Mouse (Mus musculus): ENCODE data around the gene Ppm1j. TPM values are rescaled to one million over a fixed set of nuclear protein-coding genes. Genes with fewer than 3 reads are reported as not detected.
"Not testable (repeated sequence)": the region's sequence is repeated elsewhere in the genome, so short reads cannot be mapped to it uniquely, and the experiment has no call there.

The Ppm1j gene
- 0.66 and 0.86 TPM in 2 replicates for polyA plus RNA-seq (2016; fragmentation: Nextera tagmentation; extraction: Ambion mirVana)

DNA sequence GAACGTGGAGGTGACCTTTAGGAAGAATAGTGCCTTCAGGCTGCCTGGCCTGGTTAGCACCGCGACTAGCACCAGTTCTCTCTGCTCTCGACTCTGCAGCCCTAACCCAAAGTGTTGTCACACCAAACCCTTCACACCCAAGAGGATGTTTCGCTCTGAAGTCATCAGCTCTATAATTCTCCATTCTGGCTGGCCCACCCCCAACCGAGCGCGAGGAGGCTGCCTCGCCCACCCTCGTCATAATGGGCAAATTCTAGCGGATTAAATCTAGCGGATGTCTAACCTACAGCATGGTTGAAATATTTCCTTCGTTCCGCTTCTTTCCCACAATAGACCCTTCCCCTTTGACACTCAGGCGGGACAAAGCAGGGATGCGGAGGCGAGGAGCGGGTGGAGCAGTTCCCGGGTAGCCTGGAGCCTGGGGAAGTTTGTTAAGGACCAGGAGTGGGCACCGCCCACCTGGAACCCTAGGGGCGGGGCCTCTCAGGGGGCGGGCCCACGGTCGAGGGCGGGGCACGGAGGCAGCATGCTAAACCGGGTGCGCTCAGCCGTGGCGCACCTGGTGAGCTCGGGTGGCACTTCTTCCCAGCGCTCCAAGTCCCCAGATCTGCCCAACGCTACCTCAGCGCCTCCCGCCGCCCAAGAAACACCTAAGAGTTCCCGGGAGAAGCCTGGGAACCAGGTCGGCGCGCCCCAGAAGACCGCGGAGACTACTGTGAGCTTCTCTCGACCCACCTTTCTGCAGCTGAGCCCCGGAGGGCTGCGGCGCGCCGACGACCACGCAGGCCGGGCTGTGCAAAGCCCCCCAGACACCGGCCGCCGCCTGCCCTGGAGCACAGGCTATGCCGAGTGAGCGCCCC lies at the start of gene Ppm1j:
TSS of gene Ppm1j (plus strand) at position 496 of the 860 bp plus-strand sequence.
- Histone ChIP-seq H3K36me3 (no peaks in the 10 kb centered on the region), H3K27me3 (peaks cover 100% of the 10 kb centered on the region), H3K4me1 (peaks cover 20% of the 10 kb centered on the region), H3K4me2 (replicated peaks) (peak within 1 kb of the TSS; percentile 76), H3K27ac (replicated peaks) (no peak within 1 kb of the TSS), H3K9ac (replicated peaks) (peak within 1 kb of the TSS; percentile 47), H3K4me3 (peak within 1 kb of the TSS; percentile 45), H3K9me3 (no peaks in the 10 kb centered on the region)
- under 1% methylated on average over 56 of the region's 56 CpGs for WGBS
- ATAC-seq (ENCODE audit: low FRiP score, low read depth), result peak; percentile 69

DNA sequence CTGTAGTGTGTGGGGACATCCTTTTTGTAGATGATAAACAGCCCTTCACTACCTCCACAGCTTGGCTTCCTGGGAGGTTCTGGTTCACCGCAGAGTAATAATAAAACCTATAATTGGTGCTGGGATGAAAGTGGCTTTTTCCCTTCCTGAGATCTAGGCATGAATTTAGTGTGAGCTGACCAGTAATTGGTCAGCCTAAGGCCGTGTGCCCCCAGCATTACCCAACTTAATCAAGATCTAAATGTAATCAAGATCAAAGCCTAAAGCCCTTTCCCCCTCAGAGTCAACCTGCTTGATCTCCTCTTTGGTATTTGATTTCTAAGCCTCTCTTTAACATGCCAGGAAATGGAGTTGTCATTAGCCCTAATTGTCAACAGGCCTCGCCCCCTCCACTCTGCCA lies 47.9 kb upstream of the Ppm1j start:
- no peak overlapping the region for H3K4me3 ChIP-seq
- ATAC-seq (ENCODE audit: low FRiP score, low read depth), result no peak
- no peak overlapping the region for H3K4me2 ChIP-seq (replicated peaks)
- no peaks in the 10 kb centered on the region for H3K36me3 ChIP-seq
- WGBS, result 65% methylated on average over 3 of the region's 3 CpGs
- no peak overlapping the region for H3K9ac ChIP-seq (replicated peaks)
- no peaks in the 10 kb centered on the region for H3K4me1 ChIP-seq
- no peaks in the 10 kb centered on the region for H3K9me3 ChIP-seq
- H3K27me3 ChIP-seq, result no peaks in the 10 kb centered on the region
- H3K27ac ChIP-seq (replicated peaks), result no peak overlapping the region

DNA sequence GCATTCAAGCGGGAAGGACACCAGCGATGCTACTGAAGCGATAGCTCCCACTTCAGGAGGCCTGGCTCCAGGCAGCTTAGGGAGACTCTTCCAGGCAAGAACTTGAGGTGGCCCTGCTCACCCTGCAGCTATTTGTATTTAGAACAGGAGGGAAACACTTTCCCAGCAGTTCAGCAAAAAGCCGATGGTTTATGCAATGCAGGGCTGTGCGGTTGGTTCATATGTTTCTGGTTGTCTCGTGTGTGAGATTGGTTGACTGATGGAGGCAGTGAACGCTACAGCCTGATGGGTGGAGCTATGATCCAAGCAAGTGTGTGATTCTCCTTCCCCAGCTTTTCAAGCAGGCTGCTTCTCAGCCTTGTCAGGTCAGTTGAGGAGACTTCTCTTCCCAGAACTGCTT lies 46.2 kb upstream of the Ppm1j start:
- Histone ChIP-seq H3K27ac (replicated peaks) (no peak overlapping the region), H3K9ac (replicated peaks) (no peak overlapping the region), H3K9me3 (no peaks in the 10 kb centered on the region), H3K27me3 (no peaks in the 10 kb centered on the region), H3K4me3 (no peak overlapping the region), H3K4me2 (replicated peaks) (no peak overlapping the region), H3K4me1 (no peaks in the 10 kb centered on the region), H3K36me3 (no peaks in the 10 kb centered on the region)
- 66% methylated on average over 7 of the region's 7 CpGs for WGBS
- ATAC-seq (ENCODE audit: low FRiP score, low read depth), result no peak

DNA sequence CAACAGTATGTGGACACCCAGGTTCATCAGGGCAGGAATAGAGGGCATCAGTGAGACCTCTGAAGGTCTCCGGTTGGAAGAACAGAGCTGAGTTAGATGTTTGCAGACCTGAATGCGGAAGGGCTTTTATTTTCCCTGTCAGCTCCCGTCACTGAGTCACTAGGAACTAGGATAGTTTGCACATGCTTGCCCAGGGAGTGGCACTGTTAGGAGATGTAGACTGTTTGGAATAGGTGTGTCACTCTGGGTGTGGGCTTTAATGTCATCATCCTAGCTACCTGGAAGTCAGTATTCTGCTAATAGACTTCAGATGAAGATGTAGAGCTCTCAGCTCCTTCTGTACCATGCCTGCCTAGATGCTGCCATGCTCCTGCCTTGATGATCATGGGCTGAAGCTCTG lies 38.9 kb upstream of the Ppm1j start:
- Histone ChIP-seq H3K27ac (replicated peaks) (no peak overlapping the region), H3K9ac (replicated peaks) (no peak overlapping the region), H3K4me1 (no peaks in the 10 kb centered on the region), H3K36me3 (no peaks in the 10 kb centered on the region), H3K4me3 (no peak overlapping the region), H3K27me3 (no peaks in the 10 kb centered on the region), H3K9me3 (no peaks in the 10 kb centered on the region), H3K4me2 (replicated peaks) (no peak overlapping the region)
- 91% methylated on average over 3 of the region's 3 CpGs for WGBS
- no peak for ATAC-seq (ENCODE audit: low FRiP score, low read depth)

DNA sequence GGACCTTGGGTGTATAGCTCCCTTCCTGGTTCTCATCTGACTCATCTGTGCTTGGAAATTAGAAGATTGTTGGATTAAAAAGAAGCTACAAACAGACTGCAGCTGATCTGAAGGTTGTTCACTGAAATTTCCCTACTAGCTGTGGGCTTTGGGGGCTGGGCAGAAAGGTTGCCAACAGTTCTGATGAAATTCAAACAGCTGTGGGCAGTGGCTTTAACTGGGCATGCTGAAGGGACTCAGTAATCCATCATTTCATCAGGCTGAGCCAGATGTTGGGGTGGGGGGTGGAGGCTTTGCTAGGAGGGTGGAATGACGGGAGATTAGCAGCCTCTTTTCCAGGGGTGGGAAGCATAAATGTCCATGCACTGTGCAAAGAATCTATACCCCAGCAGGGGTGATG lies 37.7 kb upstream of the Ppm1j start:
- Histone ChIP-seq H3K9ac (replicated peaks) (no peak overlapping the region), H3K4me2 (replicated peaks) (no peak overlapping the region), H3K27ac (replicated peaks) (no peak overlapping the region), H3K4me3 (no peak overlapping the region), H3K9me3 (no peaks in the 10 kb centered on the region), H3K27me3 (no peaks in the 10 kb centered on the region), H3K4me1 (no peaks in the 10 kb centered on the region), H3K36me3 (no peaks in the 10 kb centered on the region)
- 32% methylated on average over 1 of the region's 1 CpGs for WGBS
- ATAC-seq (ENCODE audit: low FRiP score, low read depth), result no peak

- Histone ChIP-seq H3K9ac (replicated peaks) (no peak overlapping the region), H3K27me3 (no peaks in the 10 kb centered on the region), H3K4me3 (no peak overlapping the region), H3K4me2 (replicated peaks) (no peak overlapping the region), H3K4me1 (no peaks in the 10 kb centered on the region), H3K9me3 (no peaks in the 10 kb centered on the region), H3K36me3 (no peaks in the 10 kb centered on the region), H3K27ac (replicated peaks) (no peak overlapping the region)
- ATAC-seq (ENCODE audit: low FRiP score, low read depth), result no peak
- WGBS, result 87% methylated on average over 1 of the region's 1 CpGs
Observed at GRCm38 (mm10) chr3:104743864-104744263, 37.0 kb upstream of the Ppm1j start.

DNA sequence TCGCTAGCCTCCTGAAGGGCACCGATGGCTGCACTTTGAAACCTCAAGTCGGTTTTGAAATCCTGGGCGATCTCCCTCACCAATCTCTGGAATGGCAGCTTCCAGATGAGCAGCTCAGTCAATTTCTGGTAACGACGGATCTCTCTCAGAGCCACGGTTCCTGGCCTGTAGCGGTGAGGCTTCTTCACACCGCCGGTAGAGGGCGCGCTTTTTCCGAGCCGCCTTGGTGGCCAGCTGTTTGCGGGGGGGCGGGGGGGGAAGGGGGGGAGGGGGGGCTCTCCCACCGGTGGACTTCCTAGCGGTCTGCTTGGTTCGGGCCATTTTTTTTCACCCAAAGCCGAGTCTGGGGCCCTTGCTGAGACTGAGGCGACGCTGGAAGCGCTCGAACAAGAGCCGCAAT lies 28.0 kb upstream of the Ppm1j start:
- H3K4me2 ChIP-seq (replicated peaks), result 0 out of 2 replicates have a peak overlapping the region, but pooled peaks have one; percentile 23
- H3K4me3 ChIP-seq; H3K9ac ChIP-seq (replicated peaks); H3K27ac ChIP-seq (replicated peaks); ATAC-seq (ENCODE audit: low FRiP score, low read depth); H3K36me3 ChIP-seq; H3K4me1 ChIP-seq; H3K9me3 ChIP-seq: not testable (repeated sequence)
- peaks cover 12% of the 10 kb centered on the region for H3K27me3 ChIP-seq
- WGBS, result 20% methylated on average over 17 of the region's 25 CpGs

- no peaks in the 10 kb centered on the region for H3K4me1 ChIP-seq
- no peak overlapping the region for H3K27ac ChIP-seq (replicated peaks)
- H3K4me3 ChIP-seq, result peak overlapping the region; percentile 39
- peaks cover 36% of the 10 kb centered on the region for H3K27me3 ChIP-seq
- H3K9ac ChIP-seq (replicated peaks), result no peak overlapping the region; the same call in 1 of the 2 replicates
- H3K36me3 ChIP-seq, result no peaks in the 10 kb centered on the region
- H3K4me2 ChIP-seq (replicated peaks), result peak overlapping the region; percentile 65
- no peaks in the 10 kb centered on the region for H3K9me3 ChIP-seq
- 1% methylated on average over 27 of the region's 27 CpGs for WGBS
- ATAC-seq (ENCODE audit: low FRiP score, low read depth), result peak; percentile 86
Observed at GRCm38 (mm10) chr3:104758406-104758805, 22.4 kb upstream of the Ppm1j start.

DNA sequence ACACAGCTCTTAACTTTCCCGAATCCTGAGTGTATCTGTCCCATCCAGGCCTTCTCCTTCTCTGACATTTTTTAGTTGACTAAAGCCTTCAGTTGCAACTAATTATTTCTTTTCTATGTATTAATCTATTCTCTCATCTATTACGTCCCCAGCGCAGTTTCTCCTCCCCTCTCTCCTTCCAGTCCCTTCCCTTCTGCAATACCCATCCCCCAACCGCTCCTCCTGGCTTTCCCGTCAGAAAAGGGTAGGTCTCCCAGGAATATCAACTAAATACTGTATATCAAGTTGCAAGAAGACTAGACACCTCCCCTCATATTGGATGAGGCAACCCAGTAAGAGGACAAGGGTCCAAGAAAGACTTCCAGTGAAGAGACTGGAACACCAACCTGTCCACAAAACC lies 22.0 kb upstream of the Ppm1j start:
- 12% methylated on average over 5 of the region's 5 CpGs for WGBS
- ATAC-seq (ENCODE audit: low FRiP score, low read depth), result no peak
- Histone ChIP-seq H3K4me3 (peak overlapping the region; percentile 39), H3K36me3 (no peaks in the 10 kb centered on the region), H3K27ac (replicated peaks) (no peak overlapping the region), H3K9ac (replicated peaks) (no peak overlapping the region; the same call in 1 of the 2 replicates), H3K4me2 (replicated peaks) (peak overlapping the region; percentile 65), H3K9me3 (no peaks in the 10 kb centered on the region), H3K4me1 (no peaks in the 10 kb centered on the region), H3K27me3 (peaks cover 36% of the 10 kb centered on the region)

DNA sequence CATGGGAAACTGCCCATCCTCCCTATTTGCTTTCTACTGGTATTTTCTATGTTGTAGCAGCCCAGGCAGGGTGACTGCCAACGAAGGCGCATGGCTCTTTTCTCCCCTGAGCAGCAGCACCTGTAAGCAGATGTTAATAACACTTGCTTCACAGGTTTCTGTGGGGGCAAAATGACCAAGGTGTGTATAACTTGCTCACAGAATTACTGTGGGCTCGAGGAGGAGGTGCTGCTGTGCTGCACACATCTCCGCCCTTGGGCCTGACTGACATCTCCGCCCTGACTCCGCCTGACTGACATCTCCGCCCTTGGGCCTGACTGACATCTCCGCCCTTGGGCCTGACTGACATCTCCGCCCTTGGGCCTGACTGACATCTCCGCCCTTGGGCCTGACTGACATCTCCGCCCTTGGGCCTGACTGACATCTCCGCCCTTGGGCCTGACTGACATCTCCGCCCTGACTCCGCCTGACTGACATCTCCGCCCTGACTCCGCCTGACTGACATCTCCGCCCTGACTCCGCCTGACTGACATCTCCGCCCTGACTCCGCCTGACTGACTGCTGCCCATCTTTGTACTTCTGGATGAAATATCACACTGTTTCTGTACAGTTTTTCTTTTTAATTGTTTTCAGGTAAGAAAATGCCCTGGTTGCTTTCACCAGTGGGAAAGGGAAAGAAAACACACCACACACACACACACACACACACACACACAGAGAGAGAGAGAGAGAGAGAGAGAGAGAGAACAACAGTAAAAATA lies 18.6 kb upstream of the Ppm1j start:
- not testable (repeated sequence) for H3K4me3 ChIP-seq; H3K4me1 ChIP-seq; ATAC-seq (ENCODE audit: low FRiP score, low read depth); H3K9me3 ChIP-seq; H3K4me2 ChIP-seq (replicated peaks); H3K9ac ChIP-seq (replicated peaks); H3K27ac ChIP-seq (replicated peaks); H3K36me3 ChIP-seq
- 18% methylated on average over 20 of the region's 20 CpGs for WGBS
- H3K27me3 ChIP-seq, result peaks cover 33% of the 10 kb centered on the region

GRCm38 (mm10) chr3:104765021-104765420 lies 15.8 kb upstream of the Ppm1j start:
- 16% methylated on average over 4 of the region's 4 CpGs for WGBS
- H3K36me3 ChIP-seq, result no peaks in the 10 kb centered on the region

GRCm38 (mm10) chr3:104767141-104767540 lies 13.7 kb upstream of the Ppm1j start:
- peaks cover 14% of the 10 kb centered on the region for H3K27me3 ChIP-seq

More at GRCm38 (mm10) chr3:104765021-104765420, 15.8 kb upstream of the Ppm1j start:
- ATAC-seq (ENCODE audit: low FRiP score, low read depth), result no peak
- no peaks in the 10 kb centered on the region for H3K4me1 ChIP-seq
- H3K27me3 ChIP-seq, result peaks cover 22% of the 10 kb centered on the region
- no peak overlapping the region for H3K4me2 ChIP-seq (replicated peaks)
- no peaks in the 10 kb centered on the region for H3K9me3 ChIP-seq
- H3K4me3 ChIP-seq, result no peak overlapping the region
- no peak overlapping the region for H3K9ac ChIP-seq (replicated peaks)
- no peak overlapping the region for H3K27ac ChIP-seq (replicated peaks)

More at GRCm38 (mm10) chr3:104767141-104767540, 13.7 kb upstream of the Ppm1j start:
- Histone ChIP-seq H3K27ac (replicated peaks) (no peak overlapping the region), H3K9ac (replicated peaks) (no peak overlapping the region), H3K9me3 (no peaks in the 10 kb centered on the region), H3K4me1 (no peaks in the 10 kb centered on the region), H3K4me2 (replicated peaks) (no peak overlapping the region), H3K36me3 (no peaks in the 10 kb centered on the region), H3K4me3 (no peak overlapping the region)
- 58% methylated on average over 2 of the region's 2 CpGs for WGBS
- ATAC-seq (ENCODE audit: low FRiP score, low read depth), result no peak
